Mouse (Mus musculus) heart, postnatal 10 days (tissue): ENCODE data around the gene Clps. TPM values are rescaled to one million over a fixed set of nuclear protein-coding genes. Genes with fewer than 3 reads are reported as not detected.

Source experiments
- DNase-seq, 2 experiments: peaks; one replicate each; pipeline ENCODE4 v3.0.0; 2021
- intact Hi-C: fragments of 180-260 bp; cut with DNase I; formaldehyde crosslinking; loops from one replicate; pipeline ENCODE4 v1.15.1; 2025
- total RNA-seq, 2 experiments: library from RNA; stranded (reverse); gene quantifications; 2 replicates each; pipeline ENCODE4 v1.2.3; 2021

The Clps gene
- total RNA-seq = not detected

GRCm38 (mm10) chr17:28560598-28560997, at the start of gene Clps:
Gene Clps, minus strand, starts transcription at chr17:28560766.
- intact Hi-C loops = no loop called here
- DNase-seq = no peak

GRCm38 (mm10) chr17:28609543-28609942, 49.0 kb upstream of the Clps start:
- DNase-seq = no peak

GRCm38 (mm10) chr17:28601557-28602250, 41.1 kb upstream of the Clps start:
- intact Hi-C loops = no loop called here
- no peak for DNase-seq

More at GRCm38 (mm10) chr17:28609543-28609942, 49.0 kb upstream of the Clps start:
- intact Hi-C loops = no loop called here

- intact Hi-C loops = no loop called here
Observed at GRCm38 (mm10) chr17:28600780-28601179, 40.2 kb upstream of the Clps start.

GRCm38 (mm10) chr17:28593965-28594364, 33.4 kb upstream of the Clps start:
- intact Hi-C loops = loop anchor here (1.0 to 2.0 kb wide), 2 partner anchors 27 to 54 kb away; no protein-coding TSS in a partner anchor
- DNase-seq = no peak

More at GRCm38 (mm10) chr17:28600780-28601179, 40.2 kb upstream of the Clps start:
- DNase-seq = no peak

GRCm38 (mm10) chr17:28592998-28593397, 32.4 kb upstream of the Clps start:
- DNase-seq = peak; percentile 69 to 83

GRCm38 (mm10) chr17:28591476-28591875, 30.9 kb upstream of the Clps start:
- intact Hi-C loops = no loop called here
- DNase-seq = peak; percentile 78 to 82

More at GRCm38 (mm10) chr17:28592998-28593397, 32.4 kb upstream of the Clps start:
- intact Hi-C loops = loop anchor here (1.0 to 2.0 kb wide), 2 partner anchors 28 to 55 kb away; no protein-coding TSS in a partner anchor

GRCm38 (mm10) chr17:28590596-28590995, 30.0 kb upstream of the Clps start:
- DNase-seq = no peak
- intact Hi-C loops = no loop called here

- intact Hi-C loops = no loop called here
- DNase-seq = no peak
Observed at GRCm38 (mm10) chr17:28588591-28588990, 28.0 kb upstream of the Clps start.

GRCm38 (mm10) chr17:28586509-28586908, 25.9 kb upstream of the Clps start:
- intact Hi-C loops = no loop called here
- DNase-seq = no peak

GRCm38 (mm10) chr17:28581056-28581455, 20.5 kb upstream of the Clps start:
- intact Hi-C loops = no loop called here
- no peak for DNase-seq

- intact Hi-C loops = no loop called here
- DNase-seq = peak; percentile 75 to 84
Observed at GRCm38 (mm10) chr17:28580396-28580795, 19.8 kb upstream of the Clps start.

GRCm38 (mm10) chr17:28575244-28576125, 14.9 kb upstream of the Clps start, which contains the start of gene Lhfpl5:
Gene Lhfpl5, plus strand, starts transcription at chr17:28575641.
- intact Hi-C loops = no loop called here
- peak; percentile 39 to 60 for DNase-seq

GRCm38 (mm10) chr17:28572941-28573340, 12.4 kb upstream of the Clps start:
- intact Hi-C loops = no loop called here
- DNase-seq = no peak

- no peak for DNase-seq
- intact Hi-C loops = no loop called here
Observed at GRCm38 (mm10) chr17:28572521-28572920, 12.0 kb upstream of the Clps start.

- DNase-seq = no peak
- intact Hi-C loops = no loop called here
Observed at GRCm38 (mm10) chr17:28571868-28572267, 11.3 kb upstream of the Clps start.

- intact Hi-C loops = no loop called here
- DNase-seq = no peak
Observed at GRCm38 (mm10) chr17:28567541-28567940, 7.0 kb upstream of the Clps start.

- DNase-seq = no peak
- intact Hi-C loops = no loop called here
Observed at GRCm38 (mm10) chr17:28565181-28565580, 4.6 kb upstream of the Clps start.

GRCm38 (mm10) chr17:28561613-28562012, 1.0 kb upstream of the Clps start:
- no peak for DNase-seq
- intact Hi-C loops = no loop called here

GRCm38 (mm10) chr17:28557772-28558171, 2.8 kb downstream of the Clps start:
- intact Hi-C loops = no loop called here

GRCm38 (mm10) chr17:28556635-28557396, 3.8 kb downstream of the Clps start:
- intact Hi-C loops = no loop called here
- DNase-seq = no peak

More at GRCm38 (mm10) chr17:28557772-28558171, 2.8 kb downstream of the Clps start:
- no peak for DNase-seq
